Mouse (Mus musculus) hindbrain, embryonic 12.5 days (tissue): ENCODE measurements around the gene Rad51d. TPM values are rescaled to one million over a fixed set of nuclear protein-coding genes. Genes with fewer than 3 reads are reported as not detected.
"Not testable (repeated sequence)": the region's sequence is repeated elsewhere in the genome, so short reads cannot be mapped to it uniquely, and the experiment has no call there.

Experiments
- ATAC-seq: fragments of 200-750 bp; cut with Nextera tagmentation; 2 replicates; pipeline ENCODE4 v1.8.0; 2017; ENCODE audit warnings: moderate TSS enrichment; ENCODE audit not compliant: low FRiP score
- H3K27ac ChIP-seq: fragments of 300-500 bp; sonication (generic); 2 replicates; pipeline ENCODE4 v1.5.1; 2016; ENCODE audit warnings: mild to moderate bottlenecking
- H3K27me3 ChIP-seq: fragments of 300-500 bp; sonication (generic); 2 replicates; pipeline ENCODE4 v1.6.1; 2016; ENCODE audit warnings: mild to moderate bottlenecking
- H3K36me3 ChIP-seq: fragments of 300-500 bp; sonication (generic); 2 replicates; pipeline ENCODE4 v1.6.1; 2016; ENCODE audit warnings: mild to moderate bottlenecking
- H3K4me1 ChIP-seq: fragments of 300-500 bp; sonication (generic); 2 replicates; pipeline ENCODE4 v1.6.1; 2016
- H3K4me2 ChIP-seq: fragments of 300-500 bp; sonication (generic); replicated peaks from 2 replicates; pipeline ENCODE4 v1.6.1; 2016; ENCODE audit warnings: mild to moderate bottlenecking
- H3K4me3 ChIP-seq: fragments of 300-500 bp; sonication (generic); 2 replicates; pipeline ENCODE4 v1.5.1; 2016; ENCODE audit warnings: mild to moderate bottlenecking
- H3K9ac ChIP-seq: fragments of 300-500 bp; sonication (generic); 2 replicates; pipeline ENCODE4 v1.6.1; 2016; ENCODE audit warnings: mild to moderate bottlenecking, moderate library complexity
- H3K9me3 ChIP-seq: fragments of 300-500 bp; sonication (generic); replicated peaks from 2 replicates; pipeline ENCODE4 v1.6.1; 2016; ENCODE audit warnings: mild to moderate bottlenecking
- WGBS: fragments of 180-500 bp; shearing (Covaris S2); methylation state at CpG from one replicate; pipeline ENCODE4 v1.1.7; 2016; 5-methylcytosine and 5-hydroxymethylcytosine counted together
- polyA plus RNA-seq: library from polyadenylated mRNA; unstranded; fragments of >200 nt; fragmentation: Nextera tagmentation; extraction: Ambion mirVana; gene quantifications from 2 replicates; pipeline ENCODE4 v1.2.1, GENCODE M21; 2016

Gene Rad51d
- polyA plus RNA-seq, 1 experiment from 2014 or later: 10.9 TPM

- no peak overlapping the region for H3K4me3 ChIP-seq
- H3K9ac ChIP-seq: no peak overlapping the region
- no peak for ATAC-seq
- H3K9me3 ChIP-seq: no peaks in the 10 kb centered on the region
- H3K27me3 ChIP-seq: no peaks in the 10 kb centered on the region
- H3K36me3 ChIP-seq: no peaks in the 10 kb centered on the region
- H3K27ac ChIP-seq: 0 out of 2 replicates have a peak overlapping the region, but pooled peaks have one; percentile 24
- H3K4me1 ChIP-seq: peaks cover 30% of the 10 kb centered on the region
- 61% methylated on average over 5 of the region's 5 CpGs for WGBS
- no peak overlapping the region for H3K4me2 ChIP-seq
Observed at GRCm38 (mm10) chr11:82850259-82850658, 40.2 kb downstream of the Rad51d start.

- WGBS: 25% methylated on average over 6 of the region's 6 CpGs
- Histone ChIP-seq H3K9me3 (no peaks in the 10 kb centered on the region), H3K4me1 (peaks cover 35% of the 10 kb centered on the region), H3K36me3 (no peaks in the 10 kb centered on the region), H3K4me2 (no peak overlapping the region), H3K27me3 (peaks cover 4% of the 10 kb centered on the region; the same call in 1 of the 2 replicates), H3K9ac (no peak overlapping the region), H3K27ac (no peak overlapping the region), H3K4me3 (no peak overlapping the region)
- no peak for ATAC-seq
Observed at GRCm38 (mm10) chr11:82847571-82848000, 42.8 kb downstream of the Rad51d start.

- H3K27ac ChIP-seq: no peak overlapping the region; the same call in 1 of the 2 replicates
- WGBS: 73% methylated on average over 3 of the region's 3 CpGs
- no peak overlapping the region for H3K4me3 ChIP-seq
- no peak overlapping the region for H3K4me2 ChIP-seq
- H3K9ac ChIP-seq: no peak overlapping the region
- peaks cover 4% of the 10 kb centered on the region; the same call in 1 of the 2 replicates for H3K27me3 ChIP-seq
- no peak for ATAC-seq
- peaks cover 35% of the 10 kb centered on the region for H3K4me1 ChIP-seq
- no peaks in the 10 kb centered on the region for H3K36me3 ChIP-seq
- H3K9me3 ChIP-seq: no peaks in the 10 kb centered on the region
Observed at GRCm38 (mm10) chr11:82846938-82847337, 43.5 kb downstream of the Rad51d start.

GRCm38 (mm10) chr11:82846079-82846436, 44.4 kb downstream of the Rad51d start:
- H3K4me3 ChIP-seq: no peak overlapping the region
- peaks cover 4% of the 10 kb centered on the region; the same call in 1 of the 2 replicates for H3K27me3 ChIP-seq
- H3K9ac ChIP-seq: peak overlapping the region; percentile 35; the same call in 1 of the 2 replicates
- H3K27ac ChIP-seq: peak overlapping the region; percentile 60; the same call in 1 of the 2 replicates
- H3K4me1 ChIP-seq: peaks cover 30% of the 10 kb centered on the region
- H3K4me2 ChIP-seq: peak overlapping the region; percentile 38
- no peak for ATAC-seq
- WGBS: 23% methylated on average over 4 of the region's 4 CpGs
- no peaks in the 10 kb centered on the region for H3K9me3 ChIP-seq
- H3K36me3 ChIP-seq: no peaks in the 10 kb centered on the region

GRCm38 (mm10) chr11:82845415-82846078, 44.9 kb downstream of the Rad51d start:
- Histone ChIP-seq H3K27me3 (peaks cover 4% of the 10 kb centered on the region; the same call in 1 of the 2 replicates), H3K36me3 (no peaks in the 10 kb centered on the region), H3K4me2 (peak overlapping the region; percentile 38), H3K9ac (peak overlapping the region; percentile 35), H3K4me3 (peak overlapping the region; percentile 15; the same call in 1 of the 2 replicates), H3K27ac (peak overlapping the region; percentile 60), H3K4me1 (peaks cover 26% of the 10 kb centered on the region), H3K9me3 (no peaks in the 10 kb centered on the region)
- ATAC-seq: 0 out of 2 replicates have a peak, but pooled peaks have one; percentile 58
- 28% methylated on average over 16 of the region's 16 CpGs for WGBS

- WGBS: 63% methylated on average over 11 of the region's 11 CpGs
- peak overlapping the region; percentile 60 for H3K27ac ChIP-seq
- no peak overlapping the region; the same call in 1 of the 2 replicates for H3K9ac ChIP-seq
- no peak for ATAC-seq
- H3K4me2 ChIP-seq: peak overlapping the region; percentile 38; the same call in 1 of the 2 replicates
- H3K27me3 ChIP-seq: peaks cover 4% of the 10 kb centered on the region; the same call in 1 of the 2 replicates
- no peaks in the 10 kb centered on the region for H3K36me3 ChIP-seq
- no peaks in the 10 kb centered on the region for H3K9me3 ChIP-seq
- no peak overlapping the region for H3K4me3 ChIP-seq
- H3K4me1 ChIP-seq: peaks cover 19% of the 10 kb centered on the region
Observed at GRCm38 (mm10) chr11:82844771-82845414, 45.5 kb downstream of the Rad51d start.

- no peaks in the 10 kb centered on the region for H3K9me3 ChIP-seq
- H3K36me3 ChIP-seq: no peaks in the 10 kb centered on the region
- no peak overlapping the region for H3K27ac ChIP-seq
- ATAC-seq: no peak
- H3K4me2 ChIP-seq: no peak overlapping the region
- no peak overlapping the region for H3K9ac ChIP-seq
- 36% methylated on average over 5 of the region's 5 CpGs for WGBS
- no peaks in the 10 kb centered on the region for H3K27me3 ChIP-seq
- H3K4me3 ChIP-seq: no peak overlapping the region
- H3K4me1 ChIP-seq: peaks cover 18% of the 10 kb centered on the region
Observed at GRCm38 (mm10) chr11:82838511-82838910, 51.9 kb downstream of the Rad51d start.

GRCm38 (mm10) chr11:82837848-82838247, 52.6 kb downstream of the Rad51d start:
- H3K36me3 ChIP-seq: no peaks in the 10 kb centered on the region
- ATAC-seq: no peak
- 39% methylated on average over 7 of the region's 7 CpGs for WGBS
- peaks cover 18% of the 10 kb centered on the region for H3K4me1 ChIP-seq
- H3K9ac ChIP-seq: no peak overlapping the region
- no peak overlapping the region for H3K4me3 ChIP-seq
- H3K4me2 ChIP-seq: no peak overlapping the region
- no peak overlapping the region for H3K27ac ChIP-seq
- no peaks in the 10 kb centered on the region for H3K9me3 ChIP-seq
- no peaks in the 10 kb centered on the region for H3K27me3 ChIP-seq

- WGBS: 53% methylated on average over 7 of the region's 7 CpGs
- no peak for ATAC-seq
- H3K4me3 ChIP-seq: no peak overlapping the region
Observed at GRCm38 (mm10) chr11:82837192-82837591, 53.2 kb downstream of the Rad51d start.

GRCm38 (mm10) chr11:82835616-82836432, 54.6 kb downstream of the Rad51d start:
- H3K36me3 ChIP-seq: no peaks in the 10 kb centered on the region
- peaks cover 30% of the 10 kb centered on the region for H3K4me1 ChIP-seq
- ATAC-seq: no peak
- H3K4me3 ChIP-seq: no peak overlapping the region
- no peak overlapping the region for H3K4me2 ChIP-seq
- WGBS: 76% methylated on average over 11 of the region's 11 CpGs
- no peaks in the 10 kb centered on the region for H3K9me3 ChIP-seq
- no peak overlapping the region for H3K9ac ChIP-seq
- H3K27ac ChIP-seq: no peak overlapping the region
- no peaks in the 10 kb centered on the region for H3K27me3 ChIP-seq

More at GRCm38 (mm10) chr11:82837192-82837591, 53.2 kb downstream of the Rad51d start:
- no peak overlapping the region for H3K27ac ChIP-seq
- H3K4me2 ChIP-seq: no peak overlapping the region
- no peaks in the 10 kb centered on the region for H3K27me3 ChIP-seq
- no peak overlapping the region for H3K9ac ChIP-seq
- H3K4me1 ChIP-seq: peaks cover 18% of the 10 kb centered on the region
- no peaks in the 10 kb centered on the region for H3K9me3 ChIP-seq
- H3K36me3 ChIP-seq: no peaks in the 10 kb centered on the region

- H3K4me2 ChIP-seq, H3K27ac ChIP-seq, ATAC-seq, H3K9me3 ChIP-seq, H3K36me3 ChIP-seq, H3K27me3 ChIP-seq, H3K4me3 ChIP-seq, H3K9ac ChIP-seq: not testable (repeated sequence)
- 84% methylated on average over 7 of the region's 7 CpGs for WGBS
- H3K4me1 ChIP-seq: peaks cover 32% of the 10 kb centered on the region
Observed at GRCm38 (mm10) chr11:82834359-82834758, 56.1 kb downstream of the Rad51d start.

- peaks cover 32% of the 10 kb centered on the region for H3K4me1 ChIP-seq
- H3K27me3 ChIP-seq: no peaks in the 10 kb centered on the region
- no peak overlapping the region for H3K9ac ChIP-seq
- no peak overlapping the region for H3K27ac ChIP-seq
- WGBS: 86% methylated on average over 8 of the region's 8 CpGs
- no peaks in the 10 kb centered on the region for H3K9me3 ChIP-seq
- H3K4me3 ChIP-seq: no peak overlapping the region
- H3K36me3 ChIP-seq: no peaks in the 10 kb centered on the region
- ATAC-seq: no peak
- H3K4me2 ChIP-seq: no peak overlapping the region
Observed at GRCm38 (mm10) chr11:82833929-82834328, 56.5 kb downstream of the Rad51d start.
